Mouse (Mus musculus): Measurements from ENCODE around the gene Tmem234. TPM values are rescaled to one million over a fixed set of nuclear protein-coding genes. Genes with fewer than 3 reads are reported as not detected.
A peak's percentile ranks its signal among the peaks of the same experiment; 100 is the strongest.

The Tmem234 gene
- polyA plus RNA-seq, 2 experiments = 84.2 to 108 TPM

GRCm38 (mm10) chr4:129624281-129625028, 24.0 kb downstream of the Tmem234 start:
- peaks cover 28% of the 10 kb centered on the region for H3K36me3 ChIP-seq (replicated peaks; ENCODE audit: control insufficient read depth, insufficient read depth, low read depth)
- H3K9ac ChIP-seq (replicated peaks) = peak overlapping the region; percentile 87
- H3K9me3 ChIP-seq (ENCODE audit: control insufficient read depth, low read length) = no peaks in the 10 kb centered on the region
- peaks cover 20 to 22% of the 10 kb centered on the region in 2 experiments for H3K4me1 ChIP-seq (replicated peaks; ENCODE audit: control insufficient read depth in 2 of 2, insufficient read depth in 2 of 2, low read length in 1 of 2)
- DNase-seq (ENCODE audit: low read depth in 3 of 3, low spot score in 3 of 3) = peak; percentile 84 to 90 (median 85)
- peak overlapping the region; percentile 97 for H3K4me2 ChIP-seq (ENCODE audit: low read depth)
- 2% methylated on average over 18 of the region's 18 CpGs for WGBS (ENCODE audit: insufficient replicate concordance)
- H3K27me3 ChIP-seq (ENCODE audit: control insufficient read depth, insufficient read depth, low read length) = no peaks in the 10 kb centered on the region
- peak; percentile 92 for ATAC-seq (ENCODE audit: insufficient read depth)
- H3K27ac ChIP-seq = peak overlapping the region; percentile 79
- no peak for TF ChIP-seq EP300 (IDR thresholded peaks at IDR 0.05; ENCODE audit: low read depth)
- peak overlapping the region; percentile 74 to 77 for H3K4me3 ChIP-seq (ENCODE audit: insufficient read depth in 1 of 2, low read depth in 2 of 2, low read length in 2 of 2)

GRCm38 (mm10) chr4:129625029-129625370, 24.5 kb downstream of the Tmem234 start:
- Histone ChIP-seq H3K9ac (replicated peaks) (peak overlapping the region; percentile 61), H3K9me3 (ENCODE audit: control insufficient read depth, low read length) (no peaks in the 10 kb centered on the region), H3K4me3 (ENCODE audit: insufficient read depth in 1 of 2, low read depth in 2 of 2, low read length in 2 of 2) (peak overlapping the region; percentile 7 to 77), H3K27me3 (ENCODE audit: control insufficient read depth, insufficient read depth, low read length) (no peaks in the 10 kb centered on the region), H3K36me3 (replicated peaks; ENCODE audit: control insufficient read depth, insufficient read depth, low read depth) (peaks cover 33% of the 10 kb centered on the region), H3K4me2 (ENCODE audit: low read depth) (peak overlapping the region; percentile 97), H3K4me1 (replicated peaks; ENCODE audit: control insufficient read depth in 2 of 2, insufficient read depth in 2 of 2, low read length in 1 of 2) (peaks cover 20 to 22% of the 10 kb centered on the region in 2 experiments), H3K27ac (peak overlapping the region; percentile 79)
- TF ChIP-seq EP300 (IDR thresholded peaks at IDR 0.05; ENCODE audit: low read depth) (no peak), CTCF (IDR thresholded peaks at IDR 0.05; ENCODE audit: low read depth) (no peak)
- DNase-seq (ENCODE audit: low read depth in 3 of 3, low spot score in 3 of 3) = peak in 1 of 3 experiments; percentile 56
- 2% methylated on average over 6 of the region's 6 CpGs for WGBS (ENCODE audit: insufficient replicate concordance)
- ATAC-seq (ENCODE audit: insufficient read depth) = 0 out of 2 replicates have a peak, but pooled peaks have one; percentile 8

- Histone ChIP-seq H3K9ac (replicated peaks) (no peak overlapping the region; the same call in 1 of the 2 replicates), H3K4me1 (replicated peaks; ENCODE audit: control insufficient read depth in 2 of 2, insufficient read depth in 2 of 2, low read length in 1 of 2) (peaks cover 20 to 22% of the 10 kb centered on the region in 2 experiments), H3K36me3 (replicated peaks; ENCODE audit: control insufficient read depth, insufficient read depth, low read depth) (peaks cover 38% of the 10 kb centered on the region), H3K27ac (peak overlapping the region; percentile 79; the same call in 1 of the 2 replicates), H3K27me3 (ENCODE audit: control insufficient read depth, insufficient read depth, low read length) (no peaks in the 10 kb centered on the region), H3K4me3 (ENCODE audit: insufficient read depth in 1 of 2, low read depth in 2 of 2, low read length in 2 of 2) (no peak overlapping the region), H3K9me3 (ENCODE audit: control insufficient read depth, low read length) (no peaks in the 10 kb centered on the region), H3K4me2 (ENCODE audit: low read depth) (peak overlapping the region; percentile 97)
- DNase-seq (ENCODE audit: low read depth in 3 of 3, low spot score in 3 of 3) = no peak
- no peak for ATAC-seq (ENCODE audit: insufficient read depth)
- 42% methylated on average over 4 of the region's 4 CpGs for WGBS (ENCODE audit: insufficient replicate concordance)
- TF ChIP-seq CTCF (IDR thresholded peaks at IDR 0.05; ENCODE audit: low read depth) = no peak
- no peak for TF ChIP-seq EP300 (IDR thresholded peaks at IDR 0.05; ENCODE audit: low read depth)
These were observed 25.0 kb downstream of the Tmem234 start for GRCm38 (mm10) chr4:129625496-129625895.

GRCm38 (mm10) chr4:129626035-129626434, 25.6 kb downstream of the Tmem234 start:
- H3K4me2 ChIP-seq (ENCODE audit: low read depth) = no peak overlapping the region
- H3K27ac ChIP-seq = no peak overlapping the region
- no peak overlapping the region for H3K4me3 ChIP-seq (ENCODE audit: insufficient read depth in 1 of 2, low read depth in 2 of 2, low read length in 2 of 2)
- no peak for TF ChIP-seq CTCF (IDR thresholded peaks at IDR 0.05; ENCODE audit: low read depth)
- TF ChIP-seq EP300 (IDR thresholded peaks at IDR 0.05; ENCODE audit: low read depth) = no peak
- no peaks in the 10 kb centered on the region for H3K9me3 ChIP-seq (ENCODE audit: control insufficient read depth, low read length)
- ATAC-seq (ENCODE audit: insufficient read depth) (no peak), DNase-seq (ENCODE audit: low read depth in 3 of 3, low spot score in 3 of 3) (no peak)
- H3K27me3 ChIP-seq (ENCODE audit: control insufficient read depth, insufficient read depth, low read length) = no peaks in the 10 kb centered on the region
- peaks cover 20 to 22% of the 10 kb centered on the region in 2 experiments for H3K4me1 ChIP-seq (replicated peaks; ENCODE audit: control insufficient read depth in 2 of 2, insufficient read depth in 2 of 2, low read length in 1 of 2)
- peaks cover 44% of the 10 kb centered on the region for H3K36me3 ChIP-seq (replicated peaks; ENCODE audit: control insufficient read depth, insufficient read depth, low read depth)
- no peak overlapping the region for H3K9ac ChIP-seq (replicated peaks)
- 65% methylated on average over 6 of the region's 6 CpGs for WGBS (ENCODE audit: insufficient replicate concordance)

- TF ChIP-seq EP300 (IDR thresholded peaks at IDR 0.05; ENCODE audit: low read depth) (no peak), CTCF (IDR thresholded peaks at IDR 0.05; ENCODE audit: low read depth) (no peak)
- DNase-seq (ENCODE audit: low read depth in 3 of 3, low spot score in 3 of 3) = no peak
These were observed 30.5 kb downstream of the Tmem234 start for GRCm38 (mm10) chr4:129630944-129631343.

More at GRCm38 (mm10) chr4:129630944-129631343, 30.5 kb downstream of the Tmem234 start:
- Histone ChIP-seq H3K4me3 (ENCODE audit: insufficient read depth in 1 of 2, low read depth in 2 of 2, low read length in 2 of 2) (no peak overlapping the region), H3K4me1 (replicated peaks; ENCODE audit: control insufficient read depth in 2 of 2, insufficient read depth in 2 of 2, low read length in 1 of 2) (peaks cover 7 to 14% of the 10 kb centered on the region in 2 experiments), H3K36me3 (replicated peaks; ENCODE audit: control insufficient read depth, insufficient read depth, low read depth) (peaks cover 84% of the 10 kb centered on the region), H3K4me2 (ENCODE audit: low read depth) (no peak overlapping the region), H3K27ac (no peak overlapping the region), H3K27me3 (ENCODE audit: control insufficient read depth, insufficient read depth, low read length) (no peaks in the 10 kb centered on the region), H3K9ac (replicated peaks) (no peak overlapping the region), H3K9me3 (ENCODE audit: control insufficient read depth, low read length) (no peaks in the 10 kb centered on the region)
- ATAC-seq (ENCODE audit: insufficient read depth) = no peak
- 82% methylated on average over 4 of the region's 4 CpGs for WGBS (ENCODE audit: insufficient replicate concordance)

All from liver, embryonic 14.5 days (tissue).